Mouse (Mus musculus) macrophage (primary cell): Measurements from ENCODE around the gene Gm27027. TPM values are rescaled to one million over a fixed set of nuclear protein-coding genes. Genes with fewer than 3 reads are reported as not detected.

Experiments
- H3K27ac ChIP-seq: fragments of 350-480 bp; formaldehyde crosslinking; 2 replicates; pipeline ENCODE4 v1.9.0; 2021
- H3K36me3 ChIP-seq: fragments of 350-480 bp; formaldehyde crosslinking; 2 replicates; pipeline ENCODE4 v1.9.0; 2021; ENCODE audit errors: inconsistent target
- H3K4me3 ChIP-seq: fragments of 350-480 bp; formaldehyde crosslinking; 2 replicates; pipeline ENCODE4 v1.9.0; 2021; ENCODE audit errors: inconsistent target
- H3K79me2 ChIP-seq: fragments of 350-480 bp; formaldehyde crosslinking; 2 replicates; pipeline ENCODE4 v1.9.0; 2021; ENCODE audit errors: inconsistent target
- WGBS: methylation state at CpG from one replicate; pipeline ENCODE4 v1.1.7; 2026; ENCODE audit warnings: inconsistent platforms; ENCODE audit not compliant: missing documents; 5-methylcytosine and 5-hydroxymethylcytosine counted together
- polyA plus RNA-seq: library from polyadenylated mRNA; stranded (reverse); fragments of 250-400 nt; gene quantifications from 3 replicates; pipeline ENCODE4 v1.2.4, GENCODE M21; 2018; ENCODE audit warnings: inconsistent platforms

Gm27027 gene
- polyA plus RNA-seq, 1 experiment from 2014 or later: not detected

- Histone ChIP-seq H3K36me3 (no peaks in the 10 kb centered on the region), H3K79me2 (no peaks in the 10 kb centered on the region), H3K4me3 (no peak overlapping the region), H3K27ac (no peak overlapping the region)
- WGBS: 87% methylated on average over 13 of the region's 13 CpGs
These were observed 68.3 kb downstream of the Gm27027 start for GRCm38 (mm10) chr2:93927701-93928437.

- H3K4me3 ChIP-seq: no peak overlapping the region
- H3K36me3 ChIP-seq: no peaks in the 10 kb centered on the region
- no peak overlapping the region for H3K27ac ChIP-seq
- WGBS: 97% methylated on average over 8 of the region's 8 CpGs
- H3K79me2 ChIP-seq: no peaks in the 10 kb centered on the region
These were observed 70.0 kb downstream of the Gm27027 start for GRCm38 (mm10) chr2:93926141-93926540.

- Histone ChIP-seq H3K79me2 (no peaks in the 10 kb centered on the region), H3K27ac (no peak overlapping the region), H3K4me3 (no peak overlapping the region), H3K36me3 (no peaks in the 10 kb centered on the region)
- 78% methylated on average over 3 of the region's 3 CpGs for WGBS
These were observed 77.1 kb downstream of the Gm27027 start for GRCm38 (mm10) chr2:93919093-93919492.

- H3K36me3 ChIP-seq: no peaks in the 10 kb centered on the region
- H3K79me2 ChIP-seq: no peaks in the 10 kb centered on the region
- WGBS: 69% methylated on average over 2 of the region's 2 CpGs
- H3K4me3 ChIP-seq: no peak overlapping the region
- H3K27ac ChIP-seq: no peak overlapping the region
These were observed 82.6 kb downstream of the Gm27027 start for GRCm38 (mm10) chr2:93913552-93913951.

- H3K36me3 ChIP-seq: no peaks in the 10 kb centered on the region
- H3K4me3 ChIP-seq: no peak overlapping the region
- WGBS: 92% methylated on average over 9 of the region's 10 CpGs
- no peak overlapping the region for H3K27ac ChIP-seq
- H3K79me2 ChIP-seq: no peaks in the 10 kb centered on the region
These were observed 84.2 kb downstream of the Gm27027 start for GRCm38 (mm10) chr2:93911942-93912341.

- H3K79me2 ChIP-seq: no peaks in the 10 kb centered on the region
- no peak overlapping the region for H3K27ac ChIP-seq
- no peak overlapping the region for H3K4me3 ChIP-seq
- H3K36me3 ChIP-seq: no peaks in the 10 kb centered on the region
- 70% methylated on average over 5 of the region's 5 CpGs for WGBS
These were observed 86.4 kb downstream of the Gm27027 start for GRCm38 (mm10) chr2:93909716-93910115.

- 94% methylated on average over 9 of the region's 9 CpGs for WGBS
- no peaks in the 10 kb centered on the region for H3K79me2 ChIP-seq
- H3K4me3 ChIP-seq: no peak overlapping the region
- H3K27ac ChIP-seq: no peak overlapping the region
- no peaks in the 10 kb centered on the region for H3K36me3 ChIP-seq
These were observed 88.4 kb downstream of the Gm27027 start for GRCm38 (mm10) chr2:93907519-93908294.

Other genes starting within 250 kb of the Gm27027 start
- 38.5 to 45.6 TPM (median 39.1 TPM) in 3 replicates for gene Ext2, start 173.8 kb downstream of the Gm27027 start, polyA plus RNA-seq
- 6.2 to 11.4 TPM (median 8.7 TPM) in 3 replicates for gene Accs, start 146.4 kb downstream of the Gm27027 start, polyA plus RNA-seq
- gene Accsl, start 127.2 kb downstream of the Gm27027 start, polyA plus RNA-seq: not detected in 3 replicates
- 0.25 TPM in 1 of 3 replicates, not detected in the others for gene Gm13889, start 39.2 kb downstream of the Gm27027 start, polyA plus RNA-seq
- 31.9 to 40.7 TPM (median 37.9 TPM) in 3 replicates for gene Alkbh3, start 14.5 kb upstream of the Gm27027 start, polyA plus RNA-seq
- 99.8 to 289 TPM (median 134 TPM) in 3 replicates for gene Hsd17b12, start 161.6 kb upstream of the Gm27027 start, polyA plus RNA-seq